Mouse (Mus musculus): ENCODE results near the gene Tcf7l2. TPM values are rescaled to one million over a fixed set of nuclear protein-coding genes. Genes with fewer than 3 reads are reported as not detected.

Tcf7l2 gene
- polyA plus RNA-seq, 1 experiment from 2014 or later, result 225 TPM

- no peak overlapping the region for H3K9ac ChIP-seq (ENCODE audit: low read length)
- no peaks in the 10 kb centered on the region for H3K36me3 ChIP-seq (ENCODE audit: control insufficient read depth, insufficient read depth, low read length)
- ATAC-seq (ENCODE audit: insufficient number of reproducible peaks, low FRiP score, low TSS enrichment, low read depth) (no peak), DNase-seq (ENCODE audit: low spot score) (no peak)
- no peaks in the 10 kb centered on the region for H3K27me3 ChIP-seq (ENCODE audit: control insufficient read depth, insufficient read depth, low read length)
- peaks cover 42% of the 10 kb centered on the region for H3K4me1 ChIP-seq (ENCODE audit: control insufficient read depth, insufficient read depth, low read length)
- H3K4me3 ChIP-seq (ENCODE audit: low read depth, low read length), result no peak overlapping the region
- H3K27ac ChIP-seq (replicated peaks; ENCODE audit: low read depth, low read length), result no peak overlapping the region
- H3K4me2 ChIP-seq (ENCODE audit: low read depth, severe bottlenecking), result no peak overlapping the region
- 74% methylated on average over 8 of the region's 8 CpGs for WGBS
- no peaks in the 10 kb centered on the region for H3K9me3 ChIP-seq (ENCODE audit: control insufficient read depth, low read length)
Measured at GRCm38 (mm10) chr19:55752861-55753260, 11.2 kb downstream of the Tcf7l2 start.

- Histone ChIP-seq H3K4me1 (ENCODE audit: control insufficient read depth, insufficient read depth, low read length) (peaks cover 28% of the 10 kb centered on the region), H3K27me3 (ENCODE audit: control insufficient read depth, insufficient read depth, low read length) (no peaks in the 10 kb centered on the region), H3K27ac (replicated peaks; ENCODE audit: low read depth, low read length) (no peak overlapping the region), H3K36me3 (ENCODE audit: control insufficient read depth, insufficient read depth, low read length) (no peaks in the 10 kb centered on the region), H3K9ac (ENCODE audit: low read length) (no peak overlapping the region), H3K9me3 (ENCODE audit: control insufficient read depth, low read length) (no peaks in the 10 kb centered on the region), H3K4me3 (ENCODE audit: low read depth, low read length) (no peak overlapping the region), H3K4me2 (ENCODE audit: low read depth, severe bottlenecking) (no peak overlapping the region)
- no peak for ATAC-seq (ENCODE audit: insufficient number of reproducible peaks, low FRiP score, low TSS enrichment, low read depth)
- 58% methylated on average over 7 of the region's 7 CpGs for WGBS
- DNase-seq (ENCODE audit: low spot score), result no peak
Measured at GRCm38 (mm10) chr19:55754303-55754702, 12.7 kb downstream of the Tcf7l2 start.

- Histone ChIP-seq H3K4me1 (ENCODE audit: control insufficient read depth, insufficient read depth, low read length) (peaks cover 16% of the 10 kb centered on the region), H3K9ac (ENCODE audit: low read length) (no peak overlapping the region), H3K27ac (replicated peaks; ENCODE audit: low read depth, low read length) (no peak overlapping the region), H3K9me3 (ENCODE audit: control insufficient read depth, low read length) (no peaks in the 10 kb centered on the region), H3K4me3 (ENCODE audit: low read depth, low read length) (no peak overlapping the region), H3K27me3 (ENCODE audit: control insufficient read depth, insufficient read depth, low read length) (no peaks in the 10 kb centered on the region), H3K36me3 (ENCODE audit: control insufficient read depth, insufficient read depth, low read length) (no peaks in the 10 kb centered on the region; the same call in 1 of the 2 replicates), H3K4me2 (ENCODE audit: low read depth, severe bottlenecking) (no peak overlapping the region)
- DNase-seq (ENCODE audit: low spot score) (no peak), ATAC-seq (ENCODE audit: insufficient number of reproducible peaks, low FRiP score, low TSS enrichment, low read depth) (no peak)
- WGBS, result 93% methylated on average over 9 of the region's 9 CpGs
Measured at GRCm38 (mm10) chr19:55755462-55755861, 13.8 kb downstream of the Tcf7l2 start.

- Histone ChIP-seq H3K4me2 (ENCODE audit: low read depth, severe bottlenecking) (no peak overlapping the region), H3K27ac (replicated peaks; ENCODE audit: low read depth, low read length) (no peak overlapping the region), H3K9me3 (ENCODE audit: control insufficient read depth, low read length) (no peaks in the 10 kb centered on the region), H3K4me1 (ENCODE audit: control insufficient read depth, insufficient read depth, low read length) (peaks cover 8% of the 10 kb centered on the region; the same call in 1 of the 2 replicates), H3K27me3 (ENCODE audit: control insufficient read depth, insufficient read depth, low read length) (no peaks in the 10 kb centered on the region), H3K4me3 (ENCODE audit: low read depth, low read length) (no peak overlapping the region), H3K36me3 (ENCODE audit: control insufficient read depth, insufficient read depth, low read length) (no peaks in the 10 kb centered on the region; the same call in 1 of the 2 replicates), H3K9ac (ENCODE audit: low read length) (no peak overlapping the region)
- ATAC-seq (ENCODE audit: insufficient number of reproducible peaks, low FRiP score, low TSS enrichment, low read depth) (no peak), DNase-seq (ENCODE audit: low spot score) (no peak)
- 81% methylated on average over 8 of the region's 8 CpGs for WGBS
Measured at GRCm38 (mm10) chr19:55756707-55757106, 15.1 kb downstream of the Tcf7l2 start.

- DNase-seq (ENCODE audit: low spot score) (no peak), ATAC-seq (ENCODE audit: insufficient number of reproducible peaks, low FRiP score, low TSS enrichment, low read depth) (no peak)
- no peaks in the 10 kb centered on the region; the same call in 1 of the 2 replicates for H3K9me3 ChIP-seq (ENCODE audit: control insufficient read depth, low read length)
- no peak overlapping the region for H3K27ac ChIP-seq (replicated peaks; ENCODE audit: low read depth, low read length)
- peaks cover 7% of the 10 kb centered on the region; the same call in 1 of the 2 replicates for H3K4me1 ChIP-seq (ENCODE audit: control insufficient read depth, insufficient read depth, low read length)
- no peaks in the 10 kb centered on the region for H3K27me3 ChIP-seq (ENCODE audit: control insufficient read depth, insufficient read depth, low read length)
- H3K36me3 ChIP-seq (ENCODE audit: control insufficient read depth, insufficient read depth, low read length), result no peaks in the 10 kb centered on the region; the same call in 1 of the 2 replicates
- H3K9ac ChIP-seq (ENCODE audit: low read length), result no peak overlapping the region
- no peak overlapping the region for H3K4me2 ChIP-seq (ENCODE audit: low read depth, severe bottlenecking)
- WGBS, result 86% methylated on average over 6 of the region's 6 CpGs
- H3K4me3 ChIP-seq (ENCODE audit: low read depth, low read length), result no peak overlapping the region
Measured at GRCm38 (mm10) chr19:55757403-55757802, 15.8 kb downstream of the Tcf7l2 start.

- H3K9ac ChIP-seq (ENCODE audit: low read length), result no peak overlapping the region
- H3K4me3 ChIP-seq (ENCODE audit: low read depth, low read length), result no peak overlapping the region
- H3K27ac ChIP-seq (replicated peaks; ENCODE audit: low read depth, low read length), result no peak overlapping the region
- no peak for DNase-seq (ENCODE audit: low spot score)
- H3K27me3 ChIP-seq (ENCODE audit: control insufficient read depth, insufficient read depth, low read length), result no peaks in the 10 kb centered on the region
- H3K36me3 ChIP-seq (ENCODE audit: control insufficient read depth, insufficient read depth, low read length), result no peaks in the 10 kb centered on the region; the same call in 1 of the 2 replicates
- no peak for ATAC-seq (ENCODE audit: insufficient number of reproducible peaks, low FRiP score, low TSS enrichment, low read depth)
- no peak overlapping the region for H3K4me2 ChIP-seq (ENCODE audit: low read depth, severe bottlenecking)
- H3K9me3 ChIP-seq (ENCODE audit: control insufficient read depth, low read length), result no peaks in the 10 kb centered on the region; the same call in 1 of the 2 replicates
- peaks cover 5% of the 10 kb centered on the region; the same call in 1 of the 2 replicates for H3K4me1 ChIP-seq (ENCODE audit: control insufficient read depth, insufficient read depth, low read length)
Measured at GRCm38 (mm10) chr19:55758158-55758557, 16.5 kb downstream of the Tcf7l2 start.

- no peak for ATAC-seq (ENCODE audit: insufficient number of reproducible peaks, low FRiP score, low TSS enrichment, low read depth)
Measured at GRCm38 (mm10) chr19:55759006-55759405, 17.4 kb downstream of the Tcf7l2 start.

GRCm38 (mm10) chr19:55761086-55761485 lies 19.5 kb downstream of the Tcf7l2 start:
- H3K27ac ChIP-seq (replicated peaks; ENCODE audit: low read depth, low read length), result no peak overlapping the region
- H3K4me1 ChIP-seq (ENCODE audit: control insufficient read depth, insufficient read depth, low read length), result peaks cover 5% of the 10 kb centered on the region; the same call in 1 of the 2 replicates
- H3K4me2 ChIP-seq (ENCODE audit: low read depth, severe bottlenecking), result no peak overlapping the region
- no peak overlapping the region for H3K9ac ChIP-seq (ENCODE audit: low read length)
- WGBS, result 39% methylated on average over 5 of the region's 5 CpGs
- no peak overlapping the region for H3K4me3 ChIP-seq (ENCODE audit: low read depth, low read length)
- DNase-seq (ENCODE audit: low spot score) (no peak), ATAC-seq (ENCODE audit: insufficient number of reproducible peaks, low FRiP score, low TSS enrichment, low read depth) (no peak)
- H3K36me3 ChIP-seq (ENCODE audit: control insufficient read depth, insufficient read depth, low read length), result no peaks in the 10 kb centered on the region; the same call in 1 of the 2 replicates
- no peaks in the 10 kb centered on the region for H3K27me3 ChIP-seq (ENCODE audit: control insufficient read depth, insufficient read depth, low read length)
- H3K9me3 ChIP-seq (ENCODE audit: control insufficient read depth, low read length), result no peaks in the 10 kb centered on the region; the same call in 1 of the 2 replicates

More at GRCm38 (mm10) chr19:55759006-55759405, 17.4 kb downstream of the Tcf7l2 start:
- Histone ChIP-seq H3K27me3 (ENCODE audit: control insufficient read depth, insufficient read depth, low read length) (no peaks in the 10 kb centered on the region), H3K4me3 (ENCODE audit: low read depth, low read length) (no peak overlapping the region), H3K36me3 (ENCODE audit: control insufficient read depth, insufficient read depth, low read length) (no peaks in the 10 kb centered on the region; the same call in 1 of the 2 replicates), H3K4me2 (ENCODE audit: low read depth, severe bottlenecking) (no peak overlapping the region), H3K9me3 (ENCODE audit: control insufficient read depth, low read length) (no peaks in the 10 kb centered on the region; the same call in 1 of the 2 replicates), H3K9ac (ENCODE audit: low read length) (no peak overlapping the region), H3K4me1 (ENCODE audit: control insufficient read depth, insufficient read depth, low read length) (peaks cover 5% of the 10 kb centered on the region), H3K27ac (replicated peaks; ENCODE audit: low read depth, low read length) (no peak overlapping the region)
- no peak for DNase-seq (ENCODE audit: low spot score)
- 85% methylated on average over 9 of the region's 9 CpGs for WGBS

- no peaks in the 10 kb centered on the region; the same call in 1 of the 2 replicates for H3K36me3 ChIP-seq (ENCODE audit: control insufficient read depth, insufficient read depth, low read length)
- 98% methylated on average over 3 of the region's 3 CpGs for WGBS
- H3K9me3 ChIP-seq (ENCODE audit: control insufficient read depth, low read length), result no peaks in the 10 kb centered on the region; the same call in 1 of the 2 replicates
- no peaks in the 10 kb centered on the region for H3K27me3 ChIP-seq (ENCODE audit: control insufficient read depth, insufficient read depth, low read length)
- peaks cover 11% of the 10 kb centered on the region for H3K4me1 ChIP-seq (ENCODE audit: control insufficient read depth, insufficient read depth, low read length)
- H3K4me3 ChIP-seq (ENCODE audit: low read depth, low read length), result no peak overlapping the region
- no peak overlapping the region for H3K27ac ChIP-seq (replicated peaks; ENCODE audit: low read depth, low read length)
- DNase-seq (ENCODE audit: low spot score) (no peak), ATAC-seq (ENCODE audit: insufficient number of reproducible peaks, low FRiP score, low TSS enrichment, low read depth) (no peak)
- H3K9ac ChIP-seq (ENCODE audit: low read length), result no peak overlapping the region
- no peak overlapping the region for H3K4me2 ChIP-seq (ENCODE audit: low read depth, severe bottlenecking)
Measured at GRCm38 (mm10) chr19:55762187-55762586, 20.6 kb downstream of the Tcf7l2 start.

Data from limb, embryonic 11.5 days (tissue).